Mouse (Mus musculus) thymus, adult 2 months (tissue): ENCODE measurements around the gene Usp24. TPM values are rescaled to one million over a fixed set of nuclear protein-coding genes. Genes with fewer than 3 reads are reported as not detected.

ENCODE experiments used
- DNase-seq: peaks from one replicate; pipeline ENCODE4 v3.0.0; 2021
- H3K27ac ChIP-seq: fragments of 200-500 bp; 2 replicates; pipeline ENCODE4 v1.5.1; 2012; ENCODE audit warnings: low read length, control low read depth; ENCODE audit not compliant: control insufficient read depth, insufficient read depth
- H3K27me3 ChIP-seq: fragments of 200-500 bp; 2 replicates; pipeline ENCODE4 v1.6.1; 2012; ENCODE audit warnings: mild to moderate bottlenecking, low read length, moderate library complexity, mixed read lengths; ENCODE audit not compliant: control insufficient read depth, insufficient read depth
- H3K36me3 ChIP-seq: fragments of 200-500 bp; 2 replicates; pipeline ENCODE4 v1.6.1; 2012; ENCODE audit warnings: mild to moderate bottlenecking, low read length, moderate library complexity; ENCODE audit not compliant: control insufficient read depth, insufficient read depth
- H3K4me1 ChIP-seq: fragments of 200-500 bp; replicated peaks from 2 replicates; pipeline ENCODE4 v1.6.1; 2012; ENCODE audit warnings: low read length; ENCODE audit not compliant: control insufficient read depth, insufficient read depth
- H3K4me3 ChIP-seq: fragments of 200-500 bp; 2 replicates; pipeline ENCODE4 v1.5.1; 2012; ENCODE audit warnings: mild to moderate bottlenecking, low read length, control low read depth, moderate library complexity; ENCODE audit not compliant: control insufficient read depth, insufficient read depth
- CTCF ChIP-seq: fragments of 200-500 bp; IDR thresholded peaks from 2 replicates; pipeline ENCODE4 v1.5.1; 2012; ENCODE audit warnings: mild to moderate bottlenecking, control low read depth, low read length, moderate library complexity, borderline replicate concordance; ENCODE audit not compliant: control insufficient read depth, poor library complexity, insufficient read depth; ENCODE audit errors: extremely low read depth
- POLR2A ChIP-seq: fragments of 200-500 bp; IDR thresholded peaks from 2 replicates; pipeline ENCODE4 v1.6.1; 2012; ENCODE audit warnings: mild to moderate bottlenecking, low read length, control low read depth, moderate library complexity; ENCODE audit not compliant: control insufficient read depth, poor library complexity, insufficient read depth; ENCODE audit errors: extremely low read depth
- WGBS: fragments of 180-500 bp; shearing (Covaris S2); methylation state at CpG from one replicate; pipeline ENCODE4 v1.1.7; 2018; 5-methylcytosine and 5-hydroxymethylcytosine counted together
- polyA plus RNA-seq: library from polyadenylated mRNA; depleted of rRNA; stranded (reverse); fragments of >200 nt; gene quantifications from 2 replicates; pipeline ENCODE4 v1.2.3, GENCODE M21; 2012

The Usp24 gene
- polyA plus RNA-seq, 1 experiment: 22.6 TPM

GRCm38 (mm10) chr4:106435426-106435825 is 119.4 kb downstream of the Usp24 start:
- H3K4me1 ChIP-seq: no peaks in the 10 kb centered on the region
- H3K36me3 ChIP-seq: peaks cover 77% of the 10 kb centered on the region
- TF ChIP-seq CTCF: no peak
- no peak for TF ChIP-seq POLR2A
- 96% methylated on average over 2 of the region's 2 CpGs for WGBS
- H3K27ac ChIP-seq: no peak overlapping the region
- H3K4me3 ChIP-seq: no peak overlapping the region
- H3K27me3 ChIP-seq: no peaks in the 10 kb centered on the region
- DNase-seq: no peak

DNA sequence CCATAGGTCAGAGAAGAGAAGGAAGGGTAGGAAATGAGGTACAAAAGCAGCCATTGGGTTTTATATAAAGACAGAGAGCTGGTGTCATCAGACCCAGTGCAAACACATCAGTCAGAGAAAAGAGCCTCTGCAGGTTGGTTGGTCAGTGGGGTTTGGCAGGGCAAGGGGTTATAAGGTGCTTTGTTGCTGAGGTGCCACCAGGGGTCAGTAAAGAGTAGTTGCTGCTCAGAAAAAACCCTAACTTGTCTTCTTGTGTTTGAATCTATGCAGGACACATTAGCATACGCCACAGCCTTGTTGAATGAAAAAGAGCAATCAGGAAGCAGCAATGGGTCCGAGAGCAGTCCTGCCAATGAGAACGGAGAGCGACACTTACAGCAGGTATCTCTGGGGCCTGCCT is 120.5 kb downstream of the Usp24 start:
- peak; percentile 11 for DNase-seq
- H3K4me3 ChIP-seq: no peak overlapping the region
- 86% methylated on average over 4 of the region's 4 CpGs for whole genome bisulfite sequencing
- no peaks in the 10 kb centered on the region for H3K27me3 ChIP-seq
- peaks cover 72% of the 10 kb centered on the region for H3K36me3 ChIP-seq
- no peaks in the 10 kb centered on the region for H3K4me1 ChIP-seq
- TF ChIP-seq POLR2A (no peak), CTCF (no peak)
- no peak overlapping the region for H3K27ac ChIP-seq

DNA sequence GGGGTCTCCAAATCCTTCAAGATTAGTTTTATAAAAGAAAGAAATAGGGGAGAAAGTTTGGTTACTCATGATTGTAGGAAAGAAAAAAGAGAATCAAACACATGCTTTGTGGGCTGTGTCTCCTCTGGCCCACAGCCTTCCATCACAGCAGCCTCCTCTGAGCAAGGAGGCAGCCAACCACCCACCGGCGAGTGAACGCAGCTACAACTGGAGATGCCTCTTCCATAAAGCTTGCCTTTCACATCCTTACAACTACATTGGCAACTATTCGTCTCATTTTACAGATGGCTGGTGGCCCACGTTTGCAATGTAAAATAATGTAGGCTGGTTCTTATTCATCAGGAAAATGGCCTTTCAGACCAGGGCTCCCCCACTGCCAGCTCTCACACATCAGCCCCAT is 121.2 kb downstream of the Usp24 start:
- DNase-seq: no peak
- TF ChIP-seq POLR2A: no peak
- TF ChIP-seq CTCF: no peak
- WGBS: 98% methylated on average over 5 of the region's 5 CpGs
- Histone ChIP-seq H3K27ac (no peak overlapping the region), H3K36me3 (peaks cover 65% of the 10 kb centered on the region), H3K4me3 (no peak overlapping the region), H3K27me3 (no peaks in the 10 kb centered on the region), H3K4me1 (no peaks in the 10 kb centered on the region)

DNA sequence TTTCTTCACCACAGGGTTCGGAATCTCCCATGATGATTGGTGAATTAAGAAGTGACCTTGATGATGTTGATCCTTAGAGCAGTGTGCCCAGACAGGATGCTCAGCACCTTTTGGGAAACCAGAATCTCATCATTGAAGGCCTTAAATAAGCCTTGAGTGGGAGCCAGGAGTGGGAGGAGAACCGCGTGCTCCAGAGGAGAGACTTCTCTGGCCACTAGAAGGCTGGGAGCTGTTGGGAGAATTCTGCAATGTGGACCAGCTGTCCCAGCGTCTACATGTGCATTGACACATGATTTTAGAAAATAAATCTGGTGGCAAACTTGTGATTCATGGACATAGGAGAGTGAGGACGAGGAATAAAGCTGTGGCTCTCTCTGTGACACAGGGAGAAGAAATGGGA is 122.8 kb downstream of the Usp24 start:
- H3K4me1 ChIP-seq: no peaks in the 10 kb centered on the region
- no peak for TF ChIP-seq POLR2A
- TF ChIP-seq CTCF: no peak
- no peak overlapping the region for H3K4me3 ChIP-seq
- 95% methylated on average over 5 of the region's 5 CpGs for WGBS
- no peaks in the 10 kb centered on the region for H3K27me3 ChIP-seq
- no peak overlapping the region for H3K27ac ChIP-seq
- peaks cover 57% of the 10 kb centered on the region for H3K36me3 ChIP-seq
- DNase-seq: no peak

- no peaks in the 10 kb centered on the region for H3K27me3 ChIP-seq
- TF ChIP-seq POLR2A: no peak
- no peak for TF ChIP-seq CTCF
- peaks cover 21% of the 10 kb centered on the region for H3K36me3 ChIP-seq
- WGBS: 92% methylated on average over 6 of the region's 6 CpGs
- no peak overlapping the region for H3K4me3 ChIP-seq
- H3K4me1 ChIP-seq: no peaks in the 10 kb centered on the region
- no peak overlapping the region for H3K27ac ChIP-seq
- DNase-seq: no peak
Observed at GRCm38 (mm10) chr4:106443182-106443581, 127.2 kb downstream of the Usp24 start.

- Histone ChIP-seq H3K4me3 (no peak overlapping the region), H3K27me3 (no peaks in the 10 kb centered on the region), H3K36me3 (no peaks in the 10 kb centered on the region), H3K27ac (no peak overlapping the region), H3K4me1 (no peaks in the 10 kb centered on the region)
- no peak for TF ChIP-seq CTCF
- no peak for TF ChIP-seq POLR2A
- no peak for DNase-seq
- WGBS: 93% methylated on average over 8 of the region's 8 CpGs
Observed at GRCm38 (mm10) chr4:106449306-106449705, 133.3 kb downstream of the Usp24 start.

DNA sequence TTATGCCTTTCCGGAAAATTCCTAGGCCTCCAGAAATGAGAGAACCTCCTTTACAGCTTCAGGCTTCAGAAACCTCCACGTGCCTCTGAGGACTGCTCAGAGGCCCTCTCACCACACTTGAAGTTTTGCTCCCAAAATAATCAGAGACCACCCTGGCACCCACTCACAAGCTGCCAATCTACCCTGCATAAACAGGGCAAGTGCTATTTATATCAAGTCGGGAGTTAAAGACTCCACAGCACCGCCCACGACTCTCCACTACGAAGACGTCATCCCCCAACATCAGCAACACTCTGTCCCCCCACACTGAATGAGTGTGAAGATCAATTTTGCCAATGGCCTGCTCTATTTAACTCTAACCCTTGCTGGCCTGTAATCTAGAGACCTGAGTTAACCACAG is 136.4 kb downstream of the Usp24 start:
- no peak for DNase-seq
- no peak overlapping the region for H3K27ac ChIP-seq
- TF ChIP-seq CTCF (no peak), POLR2A (no peak)
- H3K4me3 ChIP-seq: no peak overlapping the region
- no peaks in the 10 kb centered on the region for H3K4me1 ChIP-seq
- no peaks in the 10 kb centered on the region for H3K27me3 ChIP-seq
- no peaks in the 10 kb centered on the region for H3K36me3 ChIP-seq
- WGBS: 88% methylated on average over 7 of the region's 7 CpGs
